Mouse (Mus musculus): ENCODE results near the gene Dusp14. TPM values are rescaled to one million over a fixed set of nuclear protein-coding genes. Genes with fewer than 3 reads are reported as not detected.

Dusp14 gene
- polyA plus RNA-seq, 1 experiment from 2014 or later: 10.3 TPM

DNA sequence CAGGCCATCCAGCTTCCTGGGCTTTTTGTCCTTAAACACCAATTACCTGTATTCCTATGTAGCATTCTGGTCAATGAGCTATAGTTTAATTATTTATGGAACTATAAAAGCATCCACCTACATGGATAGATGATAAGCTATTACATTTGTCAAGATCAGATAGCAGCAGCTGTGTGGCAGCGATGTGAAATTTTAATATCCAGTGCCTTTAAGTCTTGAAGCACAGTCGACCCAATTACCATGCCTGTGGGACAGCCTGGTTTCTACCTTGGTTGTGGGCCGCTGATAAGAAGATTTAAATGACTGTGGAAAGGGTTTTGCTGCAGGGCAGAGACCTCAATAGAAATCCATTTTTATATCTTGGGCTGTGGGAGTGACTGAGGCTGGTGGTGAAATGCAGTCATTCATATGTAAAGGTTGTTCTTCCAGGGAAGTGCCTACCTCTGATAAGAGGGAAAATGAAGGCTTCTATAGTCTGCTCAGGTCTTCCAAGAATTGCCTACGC, 69.6 kb downstream of the Dusp14 start:
- WGBS: 91% methylated on average over 4 of the region's 4 CpGs
- no peak overlapping the region for H3K4me3 ChIP-seq
- no peak overlapping the region for H3K27ac ChIP-seq (replicated peaks)
- H3K4me1 ChIP-seq: no peaks in the 10 kb centered on the region
- no peaks in the 10 kb centered on the region for H3K27me3 ChIP-seq (ENCODE audit: low read depth, poor library complexity, severe bottlenecking)
- DNase-seq (ENCODE audit: low spot score): no peak
- peaks cover 100% of the 10 kb centered on the region for H3K36me3 ChIP-seq
- no peaks in the 10 kb centered on the region for H3K9me3 ChIP-seq (replicated peaks)

DNA sequence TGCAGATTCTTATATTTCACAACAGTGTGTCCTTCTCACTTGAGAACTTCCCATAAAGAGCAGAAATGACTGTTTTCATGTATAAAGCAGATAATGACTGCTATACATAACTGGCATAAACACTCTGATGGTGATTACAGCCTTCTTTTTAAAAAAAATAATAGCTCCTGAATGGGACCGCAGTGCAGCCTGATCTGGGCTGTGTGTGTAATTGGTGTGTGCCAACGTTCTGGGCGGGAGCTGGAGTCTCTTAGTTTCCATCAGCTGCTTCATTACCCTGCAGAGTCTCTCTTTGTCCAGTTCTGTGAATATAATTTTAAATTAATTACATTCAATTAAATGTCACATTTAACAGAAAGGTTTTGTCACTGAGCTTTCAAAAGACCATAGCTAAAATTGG, 70.1 kb downstream of the Dusp14 start:
- H3K27me3 ChIP-seq (ENCODE audit: low read depth, poor library complexity, severe bottlenecking): no peaks in the 10 kb centered on the region
- no peaks in the 10 kb centered on the region for H3K4me1 ChIP-seq
- no peaks in the 10 kb centered on the region for H3K9me3 ChIP-seq (replicated peaks)
- no peak for DNase-seq (ENCODE audit: low spot score)
- H3K36me3 ChIP-seq: peaks cover 100% of the 10 kb centered on the region
- WGBS: 96% methylated on average over 3 of the region's 3 CpGs
- H3K27ac ChIP-seq (replicated peaks): no peak overlapping the region
- H3K4me3 ChIP-seq: no peak overlapping the region

Other genes with a start within 250 kb of the Dusp14 start
- not detected in 2 replicates for gene Hnf1b, start 219.2 kb downstream of the Dusp14 start, polyA plus RNA-seq (2016; fragmentation: Nextera tagmentation; extraction: Ambion mirVana)
- gene Ddx52, start 127.2 kb downstream of the Dusp14 start, polyA plus RNA-seq (2016; fragmentation: Nextera tagmentation; extraction: Ambion mirVana): 45.8 and 46.1 TPM in 2 replicates
- gene Synrg, start 104.8 kb downstream of the Dusp14 start, polyA plus RNA-seq (2016; fragmentation: Nextera tagmentation; extraction: Ambion mirVana): 11.0 and 15.3 TPM in 2 replicates
- gene Tada2a, start 60.3 kb upstream of the Dusp14 start, polyA plus RNA-seq (2016; fragmentation: Nextera tagmentation; extraction: Ambion mirVana): 36.4 and 37.8 TPM in 2 replicates
- 18.9 and 25.9 TPM in 2 replicates for gene Acaca, start 60.4 kb upstream of the Dusp14 start, polyA plus RNA-seq (2016; fragmentation: Nextera tagmentation; extraction: Ambion mirVana)
- gene Gm11437, start 98.2 kb upstream of the Dusp14 start, polyA plus RNA-seq (2016; fragmentation: Nextera tagmentation; extraction: Ambion mirVana): not detected in 2 replicates

Measured in midbrain, embryonic 10.5 days (tissue).